Mouse (Mus musculus) gastrocnemius, postnatal 10 days (tissue): Measurements from ENCODE around the gene Ckap4. TPM values are rescaled to one million over a fixed set of nuclear protein-coding genes. Genes with fewer than 3 reads are reported as not detected.

ENCODE experiments used
- DNase-seq: peaks from one replicate; pipeline ENCODE4 v3.0.0; 2021; ENCODE audit warnings: mixed read lengths
- long read RNA-seq, 2 experiments: library from polyadenylated mRNA; stranded (forward); transcript quantifications; one replicate each; pipeline ENCODE4 v2.0.0; 2021
- total RNA-seq, 2 experiments: library from RNA; stranded (reverse); gene quantifications; 2 replicates each; pipeline ENCODE4 v1.2.3; 2021

Gene Ckap4
- total RNA-seq: 10 to 100 TPM; 68.6 to 92.0 TPM
- long read RNA-seq, experiment 1, transcript Ckap4-201 (2 exons, 3,089 nt): major isoform, 207 of 221 reads
- long read RNA-seq, experiment 1, partial matches to known transcripts: 13 of 221 reads
- long read RNA-seq, experiment 1, other reads (novel, unspliced or antisense): 1 of 221 reads
- long read RNA-seq, experiment 2, transcript Ckap4-201 (2 exons, 3,089 nt): major isoform, 106 of 121 reads
- long read RNA-seq, experiment 2, partial matches to known transcripts: 0 of 121 reads
- long read RNA-seq, experiment 2, other reads (novel, unspliced or antisense): 15 of 121 reads

DNA sequence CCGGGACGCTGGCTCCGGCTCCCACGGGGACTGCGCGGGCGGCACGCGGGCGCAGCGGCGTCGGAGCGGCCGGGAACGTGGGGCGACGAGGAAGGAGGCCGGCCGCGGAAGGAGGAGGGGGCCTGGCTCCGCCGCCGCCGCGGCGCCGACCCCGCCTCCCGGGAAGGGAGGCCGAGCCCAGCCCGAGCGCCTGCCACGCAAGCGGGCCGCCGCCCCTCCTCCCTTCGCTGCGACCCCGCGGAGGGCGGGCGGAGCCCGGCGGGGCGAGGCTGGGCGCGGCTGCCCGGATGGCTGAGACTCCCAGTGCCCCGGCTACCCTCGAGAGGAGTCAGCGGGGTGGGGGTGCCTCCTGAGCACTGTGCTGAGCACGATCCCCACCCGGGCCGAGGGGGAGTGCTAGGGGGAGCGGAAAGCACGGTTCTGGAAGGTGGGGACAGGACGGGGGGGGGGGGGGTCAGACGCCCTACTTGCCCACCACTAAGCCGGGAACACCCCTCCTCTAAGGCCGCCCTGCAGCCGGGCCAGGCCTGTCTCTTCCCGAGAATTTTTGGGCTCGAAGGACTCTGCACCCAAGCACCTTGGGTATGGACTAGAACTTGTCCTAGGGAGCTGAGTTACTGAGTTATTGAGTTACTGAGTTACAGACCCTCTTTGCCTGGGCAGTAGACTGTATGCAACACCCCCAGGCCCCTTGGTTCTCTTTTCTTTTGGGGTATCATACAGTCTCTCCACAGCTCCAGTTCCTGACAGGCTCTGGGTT lies at the start of gene Ckap4:
TSS of gene Ckap4 (minus strand) at position 151 of the 760 bp plus-strand sequence.
- DNase-seq: peak; percentile 75

DNA sequence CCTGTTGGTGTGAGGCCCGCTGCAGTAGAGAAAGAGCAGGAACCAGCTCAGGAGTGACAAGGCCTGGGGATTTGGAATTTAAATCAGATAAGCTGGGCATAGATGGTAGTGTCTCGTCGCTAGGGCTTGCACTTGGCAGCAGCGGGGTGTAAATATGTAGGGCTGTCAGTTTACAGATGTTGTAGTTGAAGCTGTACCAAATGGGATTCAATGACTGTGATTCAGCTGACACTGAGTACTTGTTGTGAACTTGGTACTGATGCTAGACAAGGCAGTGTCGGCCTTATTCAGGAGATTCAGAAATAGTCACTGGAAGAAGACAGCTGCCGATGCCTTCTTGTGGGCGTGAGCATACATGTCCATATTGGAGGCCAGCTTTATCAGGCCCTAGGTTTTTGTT lies 48.4 kb upstream of the Ckap4 start:
- DNase-seq: no peak

DNA sequence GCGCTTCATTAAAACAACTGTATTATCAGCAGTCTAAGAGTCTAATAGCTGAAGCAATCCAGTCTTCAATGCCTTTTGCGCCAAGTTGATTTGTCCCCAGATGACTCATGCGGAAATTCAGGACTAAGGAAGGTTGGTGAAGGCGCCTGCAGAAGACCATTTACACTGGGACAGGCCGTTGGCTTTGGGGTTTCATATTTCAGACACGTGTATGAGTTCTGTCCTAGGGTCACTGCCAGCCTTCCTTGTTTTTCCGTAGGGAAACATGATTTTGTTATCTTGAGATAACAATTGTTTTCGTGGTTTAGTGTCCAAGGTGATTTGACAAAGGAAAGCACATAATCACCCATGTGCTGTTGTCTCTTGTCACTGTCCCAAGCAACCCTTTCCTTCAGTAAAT lies 47.3 kb upstream of the Ckap4 start:
- DNase-seq: no peak

GRCm38 (mm10) chr10:84579527-84579926 lies 45.7 kb upstream of the Ckap4 start:
- no peak for DNase-seq

- DNase-seq: no peak
These were observed 44.9 kb upstream of the Ckap4 start for GRCm38 (mm10) chr10:84578738-84579137.

DNA sequence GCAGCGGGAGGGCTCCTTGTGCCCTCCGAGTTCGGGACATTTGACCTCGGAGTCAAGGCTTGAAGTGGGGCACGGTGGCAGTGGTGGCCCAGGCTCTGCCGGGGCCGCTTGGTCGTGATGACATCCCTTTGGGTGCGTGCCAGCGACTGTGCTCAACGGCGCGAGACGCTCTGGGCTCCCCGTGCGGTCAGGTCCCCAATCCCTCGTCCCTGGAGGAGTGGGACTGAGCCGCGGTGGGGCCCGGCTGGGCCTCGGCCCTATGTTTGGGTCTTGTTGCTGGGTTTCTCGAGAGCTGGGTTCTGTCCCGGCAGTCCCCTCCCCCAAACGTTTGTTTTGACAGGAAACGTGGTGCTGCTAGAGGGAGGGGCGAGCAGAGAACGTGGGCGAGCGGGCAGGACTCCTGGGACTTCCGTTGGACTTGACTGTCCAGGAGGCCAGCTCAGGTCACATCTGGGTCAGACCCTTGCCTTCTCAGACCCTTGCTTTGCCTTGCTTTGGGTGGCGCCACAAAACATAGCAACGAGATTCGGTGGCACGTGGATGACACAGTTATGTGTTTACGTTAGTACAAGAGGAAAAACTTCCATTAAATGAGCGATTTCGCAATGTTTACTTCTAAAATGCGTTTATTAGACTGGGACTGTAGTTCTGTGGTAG lies 43.3 kb upstream of the Ckap4 start:
- peak; percentile 81 for DNase-seq

GRCm38 (mm10) chr10:84576395-84577070 lies 42.7 kb upstream of the Ckap4 start, which contains the start of gene Tcp11l2:
Gene Tcp11l2 (plus strand): TSS chr10:84576626.
- DNase-seq: peak; percentile 91

GRCm38 (mm10) chr10:84576029-84576394 lies 42.1 kb upstream of the Ckap4 start:
- DNase-seq: no peak

GRCm38 (mm10) chr10:84573671-84574420 lies 40.0 kb upstream of the Ckap4 start:
- no peak for DNase-seq

DNA sequence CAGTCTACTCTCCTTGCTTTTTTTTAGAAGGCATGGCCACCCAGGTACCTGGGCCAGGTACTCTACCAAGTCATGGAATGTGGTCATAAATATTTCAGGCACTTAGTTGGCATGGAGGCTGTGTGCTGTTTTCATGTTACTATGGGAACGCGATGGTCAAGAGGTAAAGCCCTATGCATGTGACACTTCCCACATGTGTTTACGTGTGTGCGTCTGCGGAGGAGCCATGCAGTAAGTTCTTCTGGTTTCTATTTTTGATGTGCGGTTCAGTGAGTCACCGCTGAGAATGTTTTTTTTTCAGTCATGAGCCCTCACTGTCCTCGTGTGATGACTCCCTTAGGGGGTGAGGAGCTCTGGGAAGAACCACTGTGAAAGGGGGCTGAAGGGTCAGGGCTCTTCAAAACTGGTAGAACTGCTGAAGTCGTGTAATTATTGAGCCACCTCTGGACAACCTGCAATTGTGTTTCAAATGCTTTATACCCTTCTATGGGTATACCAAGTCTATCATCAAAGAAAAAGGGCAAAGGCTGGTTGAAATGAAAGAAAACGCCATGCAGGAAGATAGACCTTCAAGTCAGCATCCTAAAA lies 37.3 kb upstream of the Ckap4 start:
- DNase-seq: no peak

DNA sequence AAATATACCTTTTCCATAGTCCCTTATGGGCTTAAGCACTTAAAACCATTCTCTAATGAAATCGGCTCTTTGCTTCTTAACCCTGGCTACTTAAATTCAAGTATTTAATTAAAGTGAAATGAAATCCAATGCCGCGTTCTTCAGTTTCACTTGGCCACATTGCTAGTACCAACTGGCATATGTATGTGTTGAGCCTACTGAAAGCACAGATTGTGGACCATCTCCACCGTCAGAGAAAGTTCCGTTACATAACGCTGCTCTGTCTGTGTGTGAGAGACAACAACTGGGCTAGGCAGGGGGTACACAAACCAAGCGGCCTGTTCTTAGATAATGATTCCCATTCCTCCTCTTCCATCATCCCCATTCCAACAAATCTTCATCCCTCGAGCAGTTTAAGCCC lies 30.6 kb upstream of the Ckap4 start:
- DNase-seq: no peak

DNA sequence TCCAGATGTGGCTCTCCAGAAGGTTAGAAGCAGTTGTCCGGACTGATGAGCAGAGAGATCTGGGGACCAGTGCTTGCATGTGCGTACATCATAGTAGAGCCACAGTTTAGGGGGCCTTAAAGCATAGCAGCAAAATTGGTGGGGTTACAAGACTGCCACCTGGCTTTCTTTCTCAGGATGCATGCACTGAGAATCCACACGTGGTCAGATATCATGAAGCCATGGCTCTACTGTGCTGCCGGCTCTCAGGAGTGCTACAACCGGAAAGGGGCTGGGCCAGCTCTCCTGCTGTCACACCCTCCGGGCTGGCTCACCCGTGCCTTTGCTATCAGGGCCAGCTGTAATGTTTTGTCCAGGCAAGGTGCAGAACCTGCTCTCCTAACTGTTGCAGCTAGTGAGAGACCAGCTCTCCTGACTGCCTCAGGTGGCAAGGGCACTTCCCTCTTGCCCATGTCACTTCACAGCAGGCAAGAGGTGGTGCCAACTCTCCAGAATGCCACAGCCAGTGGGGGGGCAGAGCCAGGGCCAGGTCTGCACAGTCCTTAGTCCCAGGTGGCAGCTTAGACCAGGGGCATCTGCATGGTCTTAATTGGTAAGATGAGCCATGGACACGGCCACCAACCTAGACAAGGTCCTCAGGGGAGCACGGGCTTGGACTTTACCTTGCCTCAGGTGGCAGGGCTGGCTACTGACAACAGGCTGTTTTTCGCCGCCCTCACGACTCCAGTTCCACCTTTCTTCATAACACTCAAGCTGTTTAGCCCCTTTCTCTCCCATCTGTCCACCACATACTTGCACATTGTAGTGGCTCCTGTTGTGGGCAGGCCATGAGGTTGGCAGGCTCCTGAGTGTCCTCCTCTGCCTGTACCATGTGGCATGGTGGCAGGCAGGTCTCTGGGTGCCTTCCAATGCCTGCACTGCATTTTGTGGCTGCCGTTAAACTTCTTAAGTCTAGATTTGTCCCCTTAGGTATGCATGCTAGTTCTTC lies 29.0 kb upstream of the Ckap4 start:
- DNase-seq: no peak

- no peak for DNase-seq
These were observed 28.3 kb upstream of the Ckap4 start for GRCm38 (mm10) chr10:84562121-84562520.

GRCm38 (mm10) chr10:84559986-84560385 lies 26.1 kb upstream of the Ckap4 start:
- DNase-seq: no peak

- no peak for DNase-seq
These were observed 24.6 kb upstream of the Ckap4 start for GRCm38 (mm10) chr10:84558511-84558910.

GRCm38 (mm10) chr10:84556120-84556519 lies 22.3 kb upstream of the Ckap4 start:
- no peak for DNase-seq

- DNase-seq: no peak
These were observed 20.6 kb upstream of the Ckap4 start for GRCm38 (mm10) chr10:84554291-84555009.

- DNase-seq: no peak
These were observed 18.6 kb upstream of the Ckap4 start for GRCm38 (mm10) chr10:84552477-84552876.

GRCm38 (mm10) chr10:84551846-84552245 lies 18.0 kb upstream of the Ckap4 start:
- no peak for DNase-seq

- DNase-seq: no peak
These were observed 16.0 kb upstream of the Ckap4 start for GRCm38 (mm10) chr10:84549920-84550293.
